In the genomic region with DNA sequence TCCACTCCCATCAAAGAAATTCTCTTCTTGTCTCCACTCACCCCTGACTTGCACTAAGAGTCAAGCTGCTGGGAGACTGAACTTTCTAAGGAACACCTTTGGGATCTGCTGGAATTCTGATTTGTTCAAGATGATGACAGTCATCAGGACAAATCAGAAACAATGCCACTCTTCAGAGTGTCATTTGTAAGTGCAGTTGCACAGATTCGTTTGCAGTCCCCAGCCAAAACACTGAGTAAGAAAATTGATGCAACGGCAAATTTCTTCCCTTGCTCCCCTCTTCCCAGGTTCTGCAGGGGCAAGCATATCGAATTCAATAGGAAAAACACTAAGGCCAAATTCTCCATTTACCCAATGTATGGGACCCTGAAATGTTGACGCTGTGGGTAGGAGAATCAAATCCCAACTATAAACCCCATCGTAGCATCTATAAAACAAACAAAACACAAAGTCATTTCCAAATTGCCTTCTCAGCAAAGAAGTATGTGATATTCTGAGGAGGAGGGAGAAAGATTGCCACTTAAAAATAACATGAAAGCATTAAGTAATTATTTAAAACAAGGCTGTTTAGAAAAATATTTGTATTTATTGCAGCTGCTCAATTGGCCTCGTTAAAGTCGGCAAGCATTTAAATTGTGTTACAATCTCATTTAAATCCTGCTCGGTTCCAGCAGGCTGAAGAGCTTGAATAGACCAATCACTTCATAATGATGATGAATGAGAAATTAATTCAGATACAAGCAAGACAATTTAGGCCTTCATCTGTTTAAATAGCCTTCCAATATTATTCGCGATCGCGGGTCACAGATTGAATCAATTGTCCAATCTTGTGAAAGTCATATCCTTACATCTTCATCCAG, we compare ENCODE assay signal across 18 mouse cellular contexts. TPM values are rescaled to one million over a fixed set of nuclear protein-coding genes. Genes with fewer than 3 reads are reported as not detected.
DNase-seq lines count a peak whose midpoint lies in the region; ATAC-seq lines count a peak whose summit lies in the region.
"Had no signal": no experiment of that assay in that cellular context is flagged by ENCODE, and none has a peak within 500 bp of the region (broad histone marks: within the 10 kb centered on the region; RNA-seq: fewer than 3 reads in every experiment).

No protein-coding gene starts in this region.

- WGBS in hindbrain, embryonic 10.5 days: 6% methylated on average over 12 of the region's 12 CpGs
- WGBS in hindbrain, embryonic 16.5 days: 5% methylated on average over 12 of the region's 12 CpGs
- WGBS in neural tube, embryonic 15.5 days: 2% methylated on average over 12 of the region's 12 CpGs
- 3% methylated on average over 12 of the region's 12 CpGs for WGBS in embryonic facial prominence, embryonic 11.5 days
- 11% methylated on average over 12 of the region's 12 CpGs for WGBS in liver, embryonic 11.5 days

- H3K9me3 ChIP-seq in hindbrain, embryonic 10.5 days: no peaks in the 10 kb centered on the region
- no peaks in the 10 kb centered on the region for H3K9me3 ChIP-seq in hindbrain, embryonic 16.5 days (ENCODE audit: control insufficient read depth, low read length)
- no peaks in the 10 kb centered on the region for H3K9me3 ChIP-seq in neural tube, embryonic 15.5 days (replicated peaks)
- no peaks in the 10 kb centered on the region for H3K9me3 ChIP-seq in embryonic facial prominence, embryonic 11.5 days (replicated peaks; ENCODE audit: control insufficient read depth, low read length)
- H3K9me3 ChIP-seq in liver, embryonic 11.5 days (ENCODE audit: control insufficient read depth, low read length): no peaks in the 10 kb centered on the region
- H3K9me3 ChIP-seq: limb, embryonic 15.5 days; midbrain, embryonic 12.5 days had no signal

- H3K27me3 ChIP-seq in hindbrain, embryonic 10.5 days (ENCODE audit: insufficient read depth, poor library complexity, severe bottlenecking): peaks cover 99% of the 10 kb centered on the region
- H3K27me3 ChIP-seq in hindbrain, embryonic 16.5 days (replicated peaks; ENCODE audit: control insufficient read depth, insufficient read depth, low read length): peaks cover 64% of the 10 kb centered on the region
- peaks cover 94% of the 10 kb centered on the region for H3K27me3 ChIP-seq in neural tube, embryonic 15.5 days (replicated peaks)
- peaks cover 79% of the 10 kb centered on the region for H3K27me3 ChIP-seq in embryonic facial prominence, embryonic 11.5 days (ENCODE audit: control insufficient read depth, insufficient read depth, low read length)
- H3K27me3 ChIP-seq in liver, embryonic 11.5 days (replicated peaks; ENCODE audit: control insufficient read depth, insufficient read depth, low read length): peaks cover 90% of the 10 kb centered on the region

- H3K27ac ChIP-seq in hindbrain, embryonic 10.5 days: no peak overlapping the region
- H3K27ac ChIP-seq in hindbrain, embryonic 16.5 days (ENCODE audit: low read depth, low read length): no peak overlapping the region
- no peak overlapping the region for H3K27ac ChIP-seq in neural tube, embryonic 15.5 days (replicated peaks)
- no peak overlapping the region for H3K27ac ChIP-seq in embryonic facial prominence, embryonic 11.5 days (replicated peaks; ENCODE audit: low read depth, low read length)
- no peak overlapping the region for H3K27ac ChIP-seq in liver, embryonic 11.5 days (ENCODE audit: low read depth, low read length)
- H3K27ac ChIP-seq: limb, embryonic 15.5 days; midbrain, embryonic 12.5 days had no signal

- H3K36me3 ChIP-seq in hindbrain, embryonic 10.5 days: no peaks in the 10 kb centered on the region
- H3K36me3 ChIP-seq in hindbrain, embryonic 16.5 days (ENCODE audit: control insufficient read depth, insufficient read depth, low read length): no peaks in the 10 kb centered on the region
- no peaks in the 10 kb centered on the region for H3K36me3 ChIP-seq in neural tube, embryonic 15.5 days
- H3K36me3 ChIP-seq in embryonic facial prominence, embryonic 11.5 days (replicated peaks; ENCODE audit: control insufficient read depth, insufficient read depth, low read depth, low read length): no peaks in the 10 kb centered on the region
- no peaks in the 10 kb centered on the region for H3K36me3 ChIP-seq in liver, embryonic 11.5 days (ENCODE audit: control insufficient read depth, insufficient read depth, low read length)
- H3K36me3 ChIP-seq: limb, embryonic 15.5 days; midbrain, embryonic 12.5 days had no signal

- no peak overlapping the region for H3K9ac ChIP-seq in hindbrain, embryonic 16.5 days (ENCODE audit: low read depth, low read length)
- H3K9ac ChIP-seq in neural tube, embryonic 15.5 days (replicated peaks): no peak overlapping the region
- no peak overlapping the region for H3K9ac ChIP-seq in embryonic facial prominence, embryonic 11.5 days (replicated peaks; ENCODE audit: low read length)
- no peak overlapping the region for H3K9ac ChIP-seq in liver, embryonic 11.5 days (ENCODE audit: low read depth, low read length)
- H3K9ac ChIP-seq: limb, embryonic 15.5 days; liver, postnatal 0 days; midbrain, embryonic 12.5 days had no signal

- H3K4me2 ChIP-seq in hindbrain, embryonic 16.5 days (ENCODE audit: low read length): no peak overlapping the region
- H3K4me2 ChIP-seq in neural tube, embryonic 15.5 days: no peak overlapping the region
- H3K4me2 ChIP-seq in embryonic facial prominence, embryonic 11.5 days (ENCODE audit: low read depth, low read length): no peak overlapping the region
- no peak overlapping the region for H3K4me2 ChIP-seq in liver, embryonic 11.5 days
- H3K4me2 ChIP-seq: limb, embryonic 15.5 days; midbrain, embryonic 12.5 days had no signal

- ATAC-seq in hindbrain, embryonic 16.5 days: no peak
- no peak for ATAC-seq in neural tube, embryonic 15.5 days (ENCODE audit: low FRiP score)
- no peak for ATAC-seq in embryonic facial prominence, embryonic 11.5 days (replicated peaks; ENCODE audit: insufficient number of reproducible peaks, low FRiP score, low TSS enrichment, low read depth)
- ATAC-seq in liver, embryonic 11.5 days (replicated peaks; ENCODE audit: low FRiP score): no peak
- ATAC-seq: liver, postnatal 0 days had no signal

- no peak overlapping the region for H3K4me3 ChIP-seq in hindbrain, embryonic 10.5 days
- H3K4me3 ChIP-seq in hindbrain, embryonic 16.5 days (ENCODE audit: low read length): no peak overlapping the region
- no peak overlapping the region for H3K4me3 ChIP-seq in neural tube, embryonic 15.5 days (replicated peaks)
- no peak overlapping the region for H3K4me3 ChIP-seq in embryonic facial prominence, embryonic 11.5 days (ENCODE audit: low read depth, low read length)
- H3K4me3 ChIP-seq in liver, embryonic 11.5 days (ENCODE audit: low read depth, low read length): no peak overlapping the region
- H3K4me3 ChIP-seq: limb, embryonic 15.5 days; midbrain, embryonic 12.5 days had no signal

- peak; percentile 26 for DNase-seq in hindbrain, embryonic 10.5 days (ENCODE audit: low spot score)
- peak; percentile 54 for DNase-seq in neural tube, embryonic 10.5 days (ENCODE audit: extremely low spot score, low spot score)
- DNase-seq in embryonic facial prominence, embryonic 11.5 days (ENCODE audit: low spot score): peak; percentile 26
- peak; percentile 60 for DNase-seq in retina, postnatal 1 day
- no peak for DNase-seq in liver, embryonic 11.5 days (ENCODE audit: low spot score)
- DNase-seq in heart, adult 9 months (ENCODE audit: low spot score in 2 of 2): no peak
- DNase-seq: heart, adult 11 months; kidney, adult 18-20 months; kidney, postnatal 14 days; layer of hippocampus, adult 9-11 months; liver, postnatal 0 days; lung, postnatal 36 days; thymus, adult 18-20 months had no signal

- peaks cover 20% of the 10 kb centered on the region for H3K4me1 ChIP-seq in hindbrain, embryonic 10.5 days (replicated peaks)
- H3K4me1 ChIP-seq in hindbrain, embryonic 16.5 days (ENCODE audit: control insufficient read depth, insufficient read depth, low read depth, low read length): peaks cover 7% of the 10 kb centered on the region
- peaks cover 15% of the 10 kb centered on the region for H3K4me1 ChIP-seq in neural tube, embryonic 15.5 days
- H3K4me1 ChIP-seq in embryonic facial prominence, embryonic 11.5 days (ENCODE audit: control insufficient read depth, insufficient read depth, low read length): peaks cover 3% of the 10 kb centered on the region; the same call in 1 of the 2 replicates
- H3K4me1 ChIP-seq in liver, embryonic 11.5 days (replicated peaks; ENCODE audit: control insufficient read depth, insufficient read depth, low read length): peaks cover 3% of the 10 kb centered on the region; the same call in 1 of the 2 replicates

RNA-seq across cellular contexts. Expression of a gene that starts 7.9 kb away (rescaled TPM):
- polyA plus RNA-seq in hindbrain, embryonic 10.5 days (2016; fragmentation: Nextera tagmentation; extraction: Ambion mirVana): 2.3 and 4.3 TPM in 2 replicates
- polyA plus RNA-seq in hindbrain, embryonic 16.5 days (2015; fragmentation: Nextera tagmentation; extraction: Ambion mirVana): 1.1 and 1.5 TPM in 2 replicates
- polyA plus RNA-seq in neural tube, embryonic 15.5 days (2015; fragmentation: Nextera tagmentation; extraction: Ambion mirVana): 0.82 and 1.9 TPM in 2 replicates
- 0.22 and 0.67 TPM in 2 replicates for polyA plus RNA-seq in embryonic facial prominence, embryonic 11.5 days (2014; fragmentation: Nextera tagmentation; extraction: Ambion mirVana)
- polyA plus RNA-seq in liver, embryonic 11.5 days (2014; fragmentation: Nextera tagmentation; extraction: Ambion mirVana): 0.12 TPM in 1 of 2 replicates, not detected in the other
- polyA plus RNA-seq: heart, embryonic 14.5 days; liver, postnatal 0 days had no signal

Comparison
In these comparisons a context has a peak if more than half of its experiments do, and no peak if none do; other contexts are left out.
1. DNase-seq: peak in hindbrain, embryonic 10.5 days (single experiment), neural tube, embryonic 10.5 days (single experiment), embryonic facial prominence, embryonic 11.5 days (single experiment) and retina, postnatal 1 day (single experiment); none in liver, embryonic 11.5 days (single experiment) and heart, adult 9 months (0 of 2).